Mouse (Mus musculus): Measurements from ENCODE around the gene Mapk8ip1. TPM values are rescaled to one million over a fixed set of nuclear protein-coding genes. Genes with fewer than 3 reads are reported as not detected.
A peak's percentile ranks its signal among the peaks of the same experiment; 100 is the strongest.

The Mapk8ip1 gene
- polyA plus RNA-seq, 1 experiment from 2014 or later, result 5.7 TPM

GRCm38 (mm10) chr2:92379783-92380494 lies 21.1 kb downstream of the Mapk8ip1 start:
- peaks cover 27% of the 10 kb centered on the region for H3K36me3 ChIP-seq
- H3K9me3 ChIP-seq (replicated peaks), result no peaks in the 10 kb centered on the region
- no peak overlapping the region for H3K27ac ChIP-seq
- peaks cover 10% of the 10 kb centered on the region for H3K4me1 ChIP-seq (replicated peaks)
- no peak for ATAC-seq (replicated peaks; ENCODE audit: insufficient number of reproducible peaks, insufficient read depth, low FRiP score, low read depth)
- 77% methylated on average over 17 of the region's 17 CpGs for WGBS
- H3K27me3 ChIP-seq, result no peaks in the 10 kb centered on the region
- H3K4me3 ChIP-seq, result no peak overlapping the region
- H3K4me2 ChIP-seq, result no peak overlapping the region
- H3K9ac ChIP-seq, result no peak overlapping the region

- Histone ChIP-seq H3K27ac (no peak overlapping the region), H3K4me2 (no peak overlapping the region), H3K27me3 (peaks cover 13% of the 10 kb centered on the region), H3K4me3 (no peak overlapping the region), H3K9ac (no peak overlapping the region), H3K9me3 (replicated peaks) (no peaks in the 10 kb centered on the region), H3K36me3 (peaks cover 27% of the 10 kb centered on the region), H3K4me1 (replicated peaks) (peaks cover 21% of the 10 kb centered on the region)
- WGBS, result 92% methylated on average over 7 of the region's 7 CpGs
- no peak for ATAC-seq (replicated peaks; ENCODE audit: insufficient number of reproducible peaks, insufficient read depth, low FRiP score, low read depth)
Measured at GRCm38 (mm10) chr2:92377320-92377719, 23.7 kb downstream of the Mapk8ip1 start.

GRCm38 (mm10) chr2:92376300-92376699 lies 24.8 kb downstream of the Mapk8ip1 start:
- WGBS, result 78% methylated on average over 6 of the region's 6 CpGs
- Histone ChIP-seq H3K4me3 (peak overlapping the region; percentile 75), H3K27me3 (peaks cover 22% of the 10 kb centered on the region), H3K27ac (no peak overlapping the region), H3K9ac (peak overlapping the region; percentile 73; the same call in 1 of the 2 replicates), H3K9me3 (replicated peaks) (no peaks in the 10 kb centered on the region), H3K36me3 (peaks cover 25% of the 10 kb centered on the region), H3K4me2 (peak overlapping the region; percentile 85), H3K4me1 (replicated peaks) (peaks cover 24% of the 10 kb centered on the region)
- no peak for ATAC-seq (replicated peaks; ENCODE audit: insufficient number of reproducible peaks, insufficient read depth, low FRiP score, low read depth)

- Histone ChIP-seq H3K4me3 (peak overlapping the region; percentile 75), H3K9me3 (replicated peaks) (no peaks in the 10 kb centered on the region), H3K27ac (peak overlapping the region; percentile 84), H3K4me1 (replicated peaks) (peaks cover 29% of the 10 kb centered on the region), H3K9ac (peak overlapping the region; percentile 73), H3K4me2 (peak overlapping the region; percentile 85), H3K36me3 (peaks cover 23% of the 10 kb centered on the region), H3K27me3 (peaks cover 27% of the 10 kb centered on the region)
- no peak for ATAC-seq (replicated peaks; ENCODE audit: insufficient number of reproducible peaks, insufficient read depth, low FRiP score, low read depth)
- WGBS, result 18% methylated on average over 10 of the region's 10 CpGs
Measured at GRCm38 (mm10) chr2:92375788-92376187, 25.3 kb downstream of the Mapk8ip1 start.

GRCm38 (mm10) chr2:92375099-92375623 lies 25.9 kb downstream of the Mapk8ip1 start:
- Histone ChIP-seq H3K4me3 (peak overlapping the region; percentile 75), H3K4me1 (replicated peaks) (peaks cover 35% of the 10 kb centered on the region), H3K36me3 (peaks cover 20% of the 10 kb centered on the region), H3K9me3 (replicated peaks) (no peaks in the 10 kb centered on the region), H3K27ac (peak overlapping the region; percentile 84), H3K27me3 (peaks cover 34% of the 10 kb centered on the region), H3K4me2 (peak overlapping the region; percentile 85), H3K9ac (peak overlapping the region; percentile 73)
- peak; percentile 95 for ATAC-seq (replicated peaks; ENCODE audit: insufficient number of reproducible peaks, insufficient read depth, low FRiP score, low read depth)
- WGBS, result 1% methylated on average over 29 of the region's 29 CpGs

- Histone ChIP-seq H3K9me3 (replicated peaks) (no peaks in the 10 kb centered on the region), H3K36me3 (peaks cover 13% of the 10 kb centered on the region), H3K9ac (peak within 1 kb of the TSS; percentile 73), H3K4me1 (replicated peaks) (peaks cover 36% of the 10 kb centered on the region), H3K4me3 (peak within 1 kb of the TSS; percentile 75), H3K27ac (peak within 1 kb of the TSS; percentile 84), H3K4me2 (peak within 1 kb of the TSS; percentile 85), H3K27me3 (peaks cover 40% of the 10 kb centered on the region)
- WGBS, result 2% methylated on average over 16 of the region's 16 CpGs
- no peak for ATAC-seq (replicated peaks; ENCODE audit: insufficient number of reproducible peaks, insufficient read depth, low FRiP score, low read depth)
Measured at GRCm38 (mm10) chr2:92374514-92374913, 26.5 kb downstream of the Mapk8ip1 start, which contains the start of the genes Pex16 and Large2. Gene Pex16, plus strand, starts transcription at chr2:92374676. Gene Large2, minus strand, starts transcription at chr2:92374869.

- peaks cover 51% of the 10 kb centered on the region for H3K27me3 ChIP-seq
- H3K36me3 ChIP-seq, result 0 out of 2 replicates have a peak, but pooled peaks cover 7% of the 10 kb centered on the region
- no peak overlapping the region for H3K9ac ChIP-seq
- H3K4me1 ChIP-seq (replicated peaks), result peaks cover 36% of the 10 kb centered on the region
- no peak overlapping the region; the same call in 1 of the 2 replicates for H3K4me2 ChIP-seq
- H3K4me3 ChIP-seq, result no peak overlapping the region
- no peaks in the 10 kb centered on the region for H3K9me3 ChIP-seq (replicated peaks)
- H3K27ac ChIP-seq, result peak overlapping the region; percentile 48; the same call in 1 of the 2 replicates
- no peak for ATAC-seq (replicated peaks; ENCODE audit: insufficient number of reproducible peaks, insufficient read depth, low FRiP score, low read depth)
- 76% methylated on average over 11 of the region's 11 CpGs for WGBS
Measured at GRCm38 (mm10) chr2:92373437-92373813, 27.6 kb downstream of the Mapk8ip1 start.

GRCm38 (mm10) chr2:92372767-92373436 lies 28.2 kb downstream of the Mapk8ip1 start:
- 0 out of 2 replicates have a peak, but pooled peaks cover 2% of the 10 kb centered on the region for H3K36me3 ChIP-seq
- no peak overlapping the region for H3K9ac ChIP-seq
- WGBS, result 60% methylated on average over 9 of the region's 9 CpGs
- no peak overlapping the region for H3K4me2 ChIP-seq
- H3K4me3 ChIP-seq, result no peak overlapping the region
- no peaks in the 10 kb centered on the region for H3K9me3 ChIP-seq (replicated peaks)
- H3K27me3 ChIP-seq, result peaks cover 55% of the 10 kb centered on the region
- no peak for ATAC-seq (replicated peaks; ENCODE audit: insufficient number of reproducible peaks, insufficient read depth, low FRiP score, low read depth)
- peak overlapping the region; percentile 48; the same call in 1 of the 2 replicates for H3K27ac ChIP-seq
- H3K4me1 ChIP-seq (replicated peaks), result peaks cover 36% of the 10 kb centered on the region

GRCm38 (mm10) chr2:92371971-92372690 lies 28.9 kb downstream of the Mapk8ip1 start:
- ATAC-seq (replicated peaks; ENCODE audit: insufficient number of reproducible peaks, insufficient read depth, low FRiP score, low read depth), result no peak

GRCm38 (mm10) chr2:92370821-92371805 lies 29.9 kb downstream of the Mapk8ip1 start:
- Histone ChIP-seq H3K9me3 (replicated peaks) (no peaks in the 10 kb centered on the region), H3K27ac (peak overlapping the region; percentile 3; the same call in 1 of the 2 replicates), H3K9ac (peak overlapping the region; percentile 8; the same call in 1 of the 2 replicates), H3K4me1 (replicated peaks) (peaks cover 32% of the 10 kb centered on the region), H3K4me3 (peak overlapping the region; percentile 44), H3K27me3 (peaks cover 56% of the 10 kb centered on the region), H3K36me3 (no peaks in the 10 kb centered on the region), H3K4me2 (peak overlapping the region; percentile 75)
- no peak for ATAC-seq (replicated peaks; ENCODE audit: insufficient number of reproducible peaks, insufficient read depth, low FRiP score, low read depth)
- 5% methylated on average over 44 of the region's 45 CpGs for WGBS

More at GRCm38 (mm10) chr2:92371971-92372690, 28.9 kb downstream of the Mapk8ip1 start:
- H3K36me3 ChIP-seq, result no peaks in the 10 kb centered on the region
- peaks cover 56% of the 10 kb centered on the region for H3K27me3 ChIP-seq
- no peak overlapping the region for H3K4me2 ChIP-seq
- 38% methylated on average over 10 of the region's 10 CpGs for WGBS
- H3K27ac ChIP-seq, result peak overlapping the region; percentile 48; the same call in 1 of the 2 replicates
- H3K4me1 ChIP-seq (replicated peaks), result peaks cover 36% of the 10 kb centered on the region
- no peak overlapping the region for H3K4me3 ChIP-seq
- H3K9ac ChIP-seq, result no peak overlapping the region
- H3K9me3 ChIP-seq (replicated peaks), result no peaks in the 10 kb centered on the region

All from heart, embryonic 15.5 days (tissue).